Mouse (Mus musculus): Measurements from ENCODE around the gene Sprr2a2. TPM values are rescaled to one million over a fixed set of nuclear protein-coding genes. Genes with fewer than 3 reads are reported as not detected.
A peak's percentile ranks its signal among the peaks of the same experiment; 100 is the strongest.
"Not testable (repeated sequence)": the region's sequence is repeated elsewhere in the genome, so short reads cannot be mapped to it uniquely, and the experiment has no call there.

Gene Sprr2a2
- polyA plus RNA-seq, 1 experiment from 2014 or later: 0.09 TPM

GRCm38 (mm10) chr3:92258526-92258925 is 42.8 kb downstream of the Sprr2a2 start:
- peak; percentile 59; the same call in 1 of the 2 replicates for ATAC-seq
- not testable (repeated sequence) for H3K36me3 ChIP-seq (ENCODE audit: control insufficient read depth, insufficient read depth, low read length); H3K9me3 ChIP-seq (replicated peaks; ENCODE audit: control insufficient read depth, low read length, poor library complexity, severe bottlenecking); H3K27ac ChIP-seq (ENCODE audit: low read length); H3K27me3 ChIP-seq (ENCODE audit: control insufficient read depth, insufficient read depth, low read depth, low read length); H3K9ac ChIP-seq (ENCODE audit: low read depth, low read length); H3K4me1 ChIP-seq (ENCODE audit: control insufficient read depth, insufficient read depth, low read length); H3K4me2 ChIP-seq (ENCODE audit: low read length); H3K4me3 ChIP-seq (ENCODE audit: low read depth, low read length)

GRCm38 (mm10) chr3:92263462-92263861 is 47.7 kb downstream of the Sprr2a2 start:
- not testable (repeated sequence) for H3K9ac ChIP-seq (ENCODE audit: low read depth, low read length); H3K4me1 ChIP-seq (ENCODE audit: control insufficient read depth, insufficient read depth, low read length); H3K4me2 ChIP-seq (ENCODE audit: low read length); H3K4me3 ChIP-seq (ENCODE audit: low read depth, low read length); H3K27me3 ChIP-seq (ENCODE audit: control insufficient read depth, insufficient read depth, low read depth, low read length); H3K36me3 ChIP-seq (ENCODE audit: control insufficient read depth, insufficient read depth, low read length); H3K27ac ChIP-seq (ENCODE audit: low read length); ATAC-seq; H3K9me3 ChIP-seq (replicated peaks; ENCODE audit: control insufficient read depth, low read length, poor library complexity, severe bottlenecking)
- no CpG with 5 or more reads among the region's 2 CpGs for WGBS

GRCm38 (mm10) chr3:92271414-92271985 is 55.8 kb downstream of the Sprr2a2 start:
- not testable (repeated sequence) for H3K27me3 ChIP-seq (ENCODE audit: control insufficient read depth, insufficient read depth, low read depth, low read length); H3K27ac ChIP-seq (ENCODE audit: low read length)

GRCm38 (mm10) chr3:92273504-92273903 is 57.8 kb downstream of the Sprr2a2 start:
- H3K9ac ChIP-seq (ENCODE audit: low read depth, low read length); ATAC-seq; H3K4me2 ChIP-seq (ENCODE audit: low read length); H3K4me1 ChIP-seq (ENCODE audit: control insufficient read depth, insufficient read depth, low read length); H3K36me3 ChIP-seq (ENCODE audit: control insufficient read depth, insufficient read depth, low read length); H3K9me3 ChIP-seq (replicated peaks; ENCODE audit: control insufficient read depth, low read length, poor library complexity, severe bottlenecking); H3K27me3 ChIP-seq (ENCODE audit: control insufficient read depth, insufficient read depth, low read depth, low read length); H3K27ac ChIP-seq (ENCODE audit: low read length); H3K4me3 ChIP-seq (ENCODE audit: low read depth, low read length): not testable (repeated sequence)

More at GRCm38 (mm10) chr3:92271414-92271985, 55.8 kb downstream of the Sprr2a2 start:
- no CpG with 5 or more reads among the region's 4 CpGs for WGBS
- H3K4me1 ChIP-seq (ENCODE audit: control insufficient read depth, insufficient read depth, low read length); H3K4me2 ChIP-seq (ENCODE audit: low read length); ATAC-seq; H3K9me3 ChIP-seq (replicated peaks; ENCODE audit: control insufficient read depth, low read length, poor library complexity, severe bottlenecking); H3K4me3 ChIP-seq (ENCODE audit: low read depth, low read length); H3K9ac ChIP-seq (ENCODE audit: low read depth, low read length); H3K36me3 ChIP-seq (ENCODE audit: control insufficient read depth, insufficient read depth, low read length): not testable (repeated sequence)

GRCm38 (mm10) chr3:92274018-92274417 is 58.3 kb downstream of the Sprr2a2 start:
- not testable (repeated sequence) for H3K4me1 ChIP-seq (ENCODE audit: control insufficient read depth, insufficient read depth, low read length); H3K27ac ChIP-seq (ENCODE audit: low read length); H3K36me3 ChIP-seq (ENCODE audit: control insufficient read depth, insufficient read depth, low read length); H3K4me3 ChIP-seq (ENCODE audit: low read depth, low read length); H3K9ac ChIP-seq (ENCODE audit: low read depth, low read length); H3K9me3 ChIP-seq (replicated peaks; ENCODE audit: control insufficient read depth, low read length, poor library complexity, severe bottlenecking); H3K4me2 ChIP-seq (ENCODE audit: low read length); ATAC-seq; H3K27me3 ChIP-seq (ENCODE audit: control insufficient read depth, insufficient read depth, low read depth, low read length)
- no CpG with 5 or more reads among the region's 1 CpGs for WGBS

GRCm38 (mm10) chr3:92279663-92280062 is 63.9 kb downstream of the Sprr2a2 start:
- H3K9me3 ChIP-seq (replicated peaks; ENCODE audit: control insufficient read depth, low read length, poor library complexity, severe bottlenecking); H3K4me1 ChIP-seq (ENCODE audit: control insufficient read depth, insufficient read depth, low read length); H3K4me2 ChIP-seq (ENCODE audit: low read length); H3K4me3 ChIP-seq (ENCODE audit: low read depth, low read length); H3K27ac ChIP-seq (ENCODE audit: low read length); H3K36me3 ChIP-seq (ENCODE audit: control insufficient read depth, insufficient read depth, low read length); H3K9ac ChIP-seq (ENCODE audit: low read depth, low read length); H3K27me3 ChIP-seq (ENCODE audit: control insufficient read depth, insufficient read depth, low read depth, low read length): not testable (repeated sequence)
- 0 out of 2 replicates have a peak, but pooled peaks have one; percentile 30 for ATAC-seq

- H3K4me2 ChIP-seq (ENCODE audit: low read length); H3K4me1 ChIP-seq (ENCODE audit: control insufficient read depth, insufficient read depth, low read length); ATAC-seq; H3K36me3 ChIP-seq (ENCODE audit: control insufficient read depth, insufficient read depth, low read length); H3K27me3 ChIP-seq (ENCODE audit: control insufficient read depth, insufficient read depth, low read depth, low read length); H3K9ac ChIP-seq (ENCODE audit: low read depth, low read length); H3K4me3 ChIP-seq (ENCODE audit: low read depth, low read length); H3K27ac ChIP-seq (ENCODE audit: low read length); H3K9me3 ChIP-seq (replicated peaks; ENCODE audit: control insufficient read depth, low read length, poor library complexity, severe bottlenecking): not testable (repeated sequence)
- whole genome bisulfite sequencing: 87% methylated on average over 5 of the region's 12 CpGs
These were observed 65.4 kb downstream of the Sprr2a2 start for GRCm38 (mm10) chr3:92280963-92281606.

- not testable (repeated sequence) for H3K9ac ChIP-seq (ENCODE audit: low read depth, low read length); H3K4me2 ChIP-seq (ENCODE audit: low read length); H3K4me3 ChIP-seq (ENCODE audit: low read depth, low read length); H3K4me1 ChIP-seq (ENCODE audit: control insufficient read depth, insufficient read depth, low read length); ATAC-seq; H3K27me3 ChIP-seq (ENCODE audit: control insufficient read depth, insufficient read depth, low read depth, low read length); H3K9me3 ChIP-seq (replicated peaks; ENCODE audit: control insufficient read depth, low read length, poor library complexity, severe bottlenecking); H3K27ac ChIP-seq (ENCODE audit: low read length); H3K36me3 ChIP-seq (ENCODE audit: control insufficient read depth, insufficient read depth, low read length)
- WGBS: 89% methylated on average over 1 of the region's 1 CpGs
These were observed 69.4 kb downstream of the Sprr2a2 start, which contains the start of gene Sprr2a3 for GRCm38 (mm10) chr3:92285101-92285500. TSS of gene Sprr2a3 (plus strand) at chr3:92285417.

- H3K4me3 ChIP-seq (ENCODE audit: low read depth, low read length); H3K9ac ChIP-seq (ENCODE audit: low read depth, low read length); H3K4me2 ChIP-seq (ENCODE audit: low read length); ATAC-seq; H3K27ac ChIP-seq (ENCODE audit: low read length); H3K27me3 ChIP-seq (ENCODE audit: control insufficient read depth, insufficient read depth, low read depth, low read length); H3K4me1 ChIP-seq (ENCODE audit: control insufficient read depth, insufficient read depth, low read length); H3K36me3 ChIP-seq (ENCODE audit: control insufficient read depth, insufficient read depth, low read length); H3K9me3 ChIP-seq (replicated peaks; ENCODE audit: control insufficient read depth, low read length, poor library complexity, severe bottlenecking): not testable (repeated sequence)
- WGBS: 75% methylated on average over 3 of the region's 6 CpGs
These were observed 72.8 kb downstream of the Sprr2a2 start for GRCm38 (mm10) chr3:92288489-92288888.
